Mouse (Mus musculus) liver, adult 2 months (tissue): ENCODE results near the gene Hoxa4.

Source experiments
- CTCF ChIP-seq: fragments of 200-500 bp; IDR thresholded peaks from 2 replicates; pipeline ENCODE4 v1.5.1; 2011; ENCODE audit warnings: low read depth, low read length, control low read depth
- POLR2A ChIP-seq: fragments of 200-500 bp; IDR thresholded peaks from 2 replicates; pipeline ENCODE4 v1.6.1; 2011; ENCODE audit warnings: low read length, control low read depth; ENCODE audit not compliant: insufficient read depth; ENCODE audit errors: extremely low read depth

DNA sequence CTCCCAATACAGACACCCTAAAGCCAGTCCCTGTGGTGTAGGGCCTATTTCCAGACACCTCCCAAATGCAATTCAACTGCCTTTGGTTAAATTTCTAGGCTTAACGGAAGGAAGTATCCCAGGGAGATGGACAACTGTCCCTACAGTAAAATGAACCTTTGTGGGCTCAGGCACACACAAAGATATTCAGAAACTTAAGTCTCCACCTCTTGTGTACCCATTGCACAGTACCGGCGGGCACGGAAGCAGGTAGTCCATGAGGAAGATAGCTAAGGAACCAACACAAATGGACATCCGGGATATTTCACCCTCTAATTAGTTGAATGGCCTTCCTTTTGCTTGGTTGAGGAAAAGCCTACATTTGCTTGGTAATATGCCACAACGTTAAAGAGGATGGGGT is 15.2 kb downstream of the Hoxa4 start:
- TF ChIP-seq CTCF, result no peak
- no peak for TF ChIP-seq POLR2A
